Mouse (Mus musculus): ENCODE data around the gene Arntl. TPM values are rescaled to one million over a fixed set of nuclear protein-coding genes. Genes with fewer than 3 reads are reported as not detected.

The Arntl gene
- total RNA-seq, 2 experiments from 2014 or later = 8.9 to 32.5 TPM

- no peak for DNase-seq
Observed at GRCm38 (mm10) chr7:113292193-113292592, 84.9 kb downstream of the Arntl start.

DNA sequence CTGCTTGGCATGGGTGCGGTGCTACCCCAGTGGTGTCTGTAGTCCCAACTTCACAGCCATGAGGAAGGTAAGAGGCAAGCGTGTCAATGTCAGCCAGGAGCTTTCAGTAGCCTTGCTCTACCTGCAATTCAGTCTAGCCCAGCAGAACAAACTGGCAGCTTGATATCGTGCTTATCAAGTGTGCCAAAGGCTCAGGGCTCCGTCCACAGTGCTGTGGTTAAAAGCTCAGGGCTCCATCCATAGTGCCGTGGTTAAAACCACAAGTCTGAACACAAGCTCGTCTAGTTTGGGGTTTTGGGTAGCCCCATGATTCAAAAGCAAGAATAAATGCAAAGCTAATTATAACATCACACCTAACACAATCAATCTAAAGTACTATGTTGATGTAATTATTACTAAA is 87.3 kb downstream of the Arntl start:
- DNase-seq = no peak

DNA sequence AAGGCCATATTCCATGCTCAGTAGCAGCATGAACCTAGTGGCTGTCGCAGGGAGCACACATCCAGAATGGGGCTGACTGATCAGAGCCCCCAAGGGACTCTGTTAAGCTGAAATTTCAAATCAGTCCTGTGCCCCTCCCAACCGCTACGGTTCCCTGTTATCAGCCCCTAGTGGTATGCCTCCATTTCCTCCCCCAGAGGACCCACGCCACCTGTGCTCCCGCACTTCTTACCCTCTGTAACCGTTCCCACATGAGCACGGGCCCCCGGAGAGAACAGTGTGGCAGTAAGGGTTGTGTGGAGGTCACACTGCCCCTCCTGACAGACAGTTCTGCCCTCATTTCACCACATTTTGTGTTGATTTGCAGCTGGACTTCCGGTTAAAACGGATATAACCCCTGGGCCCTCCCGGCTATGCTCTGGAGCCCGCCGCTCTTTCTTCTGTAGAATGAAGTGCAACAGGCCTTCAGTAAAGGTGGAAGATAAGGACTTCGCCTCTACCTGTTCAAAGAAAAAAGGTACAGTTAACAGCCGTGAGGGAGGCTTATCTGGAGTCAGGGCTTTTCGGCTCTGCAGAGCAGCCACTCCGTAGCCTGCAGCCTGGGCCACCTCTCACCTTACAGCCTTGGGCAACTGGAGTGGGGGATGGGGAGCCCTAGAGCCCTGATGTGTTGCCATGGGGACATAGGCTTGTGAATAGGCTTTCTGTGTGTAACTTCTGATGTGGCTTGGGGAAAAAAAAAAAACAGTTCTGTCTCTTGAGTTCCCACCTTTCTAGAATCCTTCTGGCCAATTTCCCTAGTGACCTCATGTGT is 88.0 kb downstream of the Arntl start:
- no peak for DNase-seq

DNA sequence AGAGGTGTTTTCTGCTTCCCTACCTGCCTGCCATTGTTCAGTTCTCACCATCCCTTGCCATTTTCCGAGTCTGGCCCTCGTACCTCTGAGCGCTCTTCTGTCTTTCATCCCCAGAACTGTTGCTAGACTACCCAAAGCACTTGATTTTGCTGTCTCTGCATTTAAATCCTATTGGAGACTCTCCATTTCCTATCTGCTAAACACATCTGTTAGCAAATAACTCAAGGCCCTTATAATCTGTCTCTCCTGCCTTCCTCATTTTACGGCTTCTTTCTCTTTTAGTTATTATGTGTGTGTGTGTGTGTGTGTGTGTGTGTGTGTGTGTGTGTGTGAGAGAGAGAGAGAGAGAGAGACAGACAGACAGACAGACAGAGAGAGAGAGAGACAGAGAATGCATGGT is 90.5 kb downstream of the Arntl start:
- no peak for DNase-seq

DNA sequence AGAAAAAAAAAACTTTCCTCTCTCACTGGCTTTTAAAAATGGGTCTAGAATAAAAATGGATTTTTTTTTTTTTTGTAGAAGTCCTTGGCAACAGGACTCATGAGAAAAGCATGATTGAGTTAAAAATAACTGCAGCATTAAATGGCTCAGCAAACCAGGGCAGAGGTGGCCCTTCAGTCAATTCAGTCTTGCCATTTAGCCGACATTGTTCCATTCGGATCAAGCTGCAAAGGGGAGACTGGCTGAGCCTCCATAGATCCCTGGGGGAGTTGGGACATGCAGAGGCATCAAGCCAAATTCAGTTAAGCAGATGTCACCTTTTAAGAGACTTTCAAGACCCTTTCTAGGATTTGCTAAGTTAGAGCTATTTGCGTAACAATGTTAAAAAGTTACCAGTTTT is 102.9 kb downstream of the Arntl start:
- DNase-seq = no peak

GRCm38 (mm10) chr7:113311784-113312183 is 104.5 kb downstream of the Arntl start:
- peak; percentile 54 to 73 for DNase-seq

- no peak for DNase-seq
Observed at GRCm38 (mm10) chr7:113320128-113320527, 112.9 kb downstream of the Arntl start.

DNA sequence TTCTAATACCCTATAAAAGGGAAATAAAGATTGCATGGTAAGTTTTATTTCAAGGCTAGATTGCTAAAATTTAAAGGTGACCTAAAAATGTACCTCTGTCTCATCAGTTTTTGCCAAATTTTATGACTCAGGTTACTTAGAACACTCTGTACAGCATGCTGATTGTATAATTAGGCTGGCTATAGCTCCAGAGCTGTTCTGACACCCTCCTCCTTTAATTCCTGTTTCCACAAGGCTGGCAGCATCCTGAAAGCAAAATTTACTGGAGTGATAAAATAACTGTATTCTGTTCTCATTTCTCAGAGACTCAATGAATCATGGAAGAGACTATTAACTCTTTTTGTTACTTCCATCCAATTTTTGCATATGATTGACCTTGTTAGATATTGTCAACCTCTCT is 126.8 kb downstream of the Arntl start:
- DNase-seq = no peak

GRCm38 (mm10) chr7:113335250-113335649 is 128.0 kb downstream of the Arntl start:
- DNase-seq = no peak

GRCm38 (mm10) chr7:113347271-113347670 is 140.0 kb downstream of the Arntl start:
- no peak for DNase-seq

- DNase-seq = no peak
Observed at GRCm38 (mm10) chr7:113347694-113348093, 140.4 kb downstream of the Arntl start.

GRCm38 (mm10) chr7:113349089-113349488 is 141.8 kb downstream of the Arntl start:
- no peak for DNase-seq

Other genes starting within 250 kb of the Arntl start
- gene Btbd10, start 161.9 kb downstream of the Arntl start, total RNA-seq (2021) = 10 to 100 TPM; 16.6 to 17.8 TPM
- not detected for gene Pth, start 181.1 kb downstream of the Arntl start, total RNA-seq (2021)

All from adrenal gland, postnatal 36 days (tissue).